Mouse (Mus musculus) hematopoietic stem cell, adult 5-6 weeks (primary cell): ENCODE measurements at regions not wholly inside any gene's neighbourhood (a gene's known extent, or its start where the extent isn't known, plus 50 kb on each side); places are given as distances from the start of the nearest gene placed in this dataset.

Experiments
- ATAC-seq, 2 experiments: fragments of 125-278 bp in 1 of 2; replicated peaks in 1 of 2; 2 replicates each; pipeline ENCODE4 v1.8.0; 2016 to 2017; ENCODE audit warnings: inconsistent platforms in 2 of 2, mild to moderate bottlenecking in 2 of 2, moderate number of reproducible peaks in 2 of 2, low read depth in 1 of 2, moderate TSS enrichment in 1 of 2; ENCODE audit not compliant: low FRiP score in 2 of 2, poor library complexity in 2 of 2, severe bottlenecking in 2 of 2, insufficient read depth in 1 of 2, low TSS enrichment in 1 of 2

GRCm38 (mm10) chr4:50025356-50025755 is 179.8 kb upstream of the Grin3a start:
- peak; percentile 62 to 69; a peak in 3 of 4 replicates for ATAC-seq
